Mouse (Mus musculus): ENCODE measurements around the gene Ipo7. TPM values are rescaled to one million over a fixed set of nuclear protein-coding genes. Genes with fewer than 3 reads are reported as not detected.

The Ipo7 gene
- polyA plus RNA-seq, 1 experiment = 16.3 TPM

DNA sequence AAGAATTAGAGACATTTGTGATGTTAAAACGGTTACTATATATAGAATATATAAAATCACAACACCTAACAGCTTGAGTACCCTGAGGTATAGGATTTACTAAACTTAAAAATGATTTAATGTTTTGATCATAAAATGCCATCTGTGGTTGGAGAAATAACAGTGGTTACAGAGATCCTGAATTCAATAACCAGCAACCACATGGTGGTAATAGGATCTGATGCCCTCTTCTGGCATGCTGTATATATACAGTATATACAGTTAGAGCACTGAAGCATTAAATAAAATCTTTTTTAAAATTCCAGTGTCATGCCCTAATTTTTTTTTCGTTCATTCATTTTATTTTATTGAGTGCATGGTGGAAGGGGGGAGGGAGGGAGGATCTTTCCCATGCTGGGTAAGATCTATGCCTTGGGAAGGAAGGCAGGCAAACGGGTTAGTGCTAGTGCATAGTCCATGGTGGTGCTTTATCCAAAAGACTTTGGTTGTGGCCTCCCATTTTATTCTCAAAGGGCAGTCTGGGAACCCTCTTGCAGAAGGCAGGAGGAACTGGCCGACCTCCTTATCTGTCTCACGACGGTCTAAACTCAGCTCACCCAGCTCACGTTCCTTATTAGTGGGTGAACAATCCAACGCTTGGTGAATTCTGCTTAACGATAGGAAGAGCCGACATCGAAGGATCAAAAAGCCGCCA, 41.2 kb downstream of the Ipo7 start:
- Histone ChIP-seq H3K27me3 (ENCODE audit: control insufficient read depth, insufficient read depth, low read length) (no peaks in the 10 kb centered on the region), H3K4me1 (ENCODE audit: control insufficient read depth, insufficient read depth, insufficient read length) (peaks cover 2% of the 10 kb centered on the region; the same call in 1 of the 2 replicates), H3K27ac (ENCODE audit: insufficient read depth, low read length) (no peak overlapping the region), H3K4me3 (ENCODE audit: extremely low read depth, insufficient read depth, insufficient read length) (no peak overlapping the region), H3K36me3 (ENCODE audit: control insufficient read depth, insufficient read depth, low read length) (peaks cover 5% of the 10 kb centered on the region)
- TF ChIP-seq CTCF (IDR thresholded peaks at IDR 0.05; ENCODE audit: extremely low read depth, insufficient read depth, insufficient read length, insufficient replicate concordance) = no peak
- TF ChIP-seq POLR2A (IDR thresholded peaks at IDR 0.05; ENCODE audit: low read depth, low read length) = no peak
- DNase-seq (ENCODE audit: low read depth in 1 of 2, low spot score in 2 of 2) = peak; percentile 8 to 25
- WGBS = 87% methylated on average over 12 of the region's 12 CpGs

DNA sequence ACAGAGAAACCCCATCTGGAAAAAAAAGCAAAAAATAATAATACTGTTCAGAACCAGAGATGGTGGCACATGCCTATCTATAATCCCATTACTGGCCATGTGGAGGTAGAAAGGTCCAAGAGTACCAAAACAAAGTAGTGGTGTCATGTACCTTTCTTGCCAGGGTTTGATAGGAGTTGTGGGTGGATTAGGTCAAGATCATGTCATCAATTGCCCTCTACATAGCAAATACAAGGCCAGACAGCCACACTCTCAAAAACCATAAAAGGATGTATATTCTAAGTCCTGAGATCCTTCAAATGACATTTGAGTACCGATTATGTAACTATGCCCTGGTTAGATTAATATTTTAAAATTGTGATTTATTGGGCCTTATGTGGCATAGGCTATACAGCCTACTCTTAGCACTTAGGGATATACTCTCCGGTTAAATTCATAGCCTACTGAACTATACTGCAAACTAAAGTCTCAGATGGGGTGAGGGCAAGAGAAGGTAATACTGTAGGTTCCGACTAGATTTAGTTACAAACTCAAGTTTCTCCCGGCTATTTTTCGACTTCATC, 42.1 kb downstream of the Ipo7 start:
- TF ChIP-seq POLR2A (IDR thresholded peaks at IDR 0.05; ENCODE audit: low read depth, low read length) (no peak), CTCF (IDR thresholded peaks at IDR 0.05; ENCODE audit: extremely low read depth, insufficient read depth, insufficient read length, insufficient replicate concordance) (no peak)
- DNase-seq (ENCODE audit: low read depth in 1 of 2, low spot score in 2 of 2) = no peak
- WGBS = 12% methylated on average over 5 of the region's 5 CpGs
- H3K27ac ChIP-seq (ENCODE audit: insufficient read depth, low read length) = peak overlapping the region; percentile 99; the same call in 1 of the 2 replicates
- peaks cover 3% of the 10 kb centered on the region for H3K36me3 ChIP-seq (ENCODE audit: control insufficient read depth, insufficient read depth, low read length)
- H3K27me3 ChIP-seq (ENCODE audit: control insufficient read depth, insufficient read depth, low read length) = no peaks in the 10 kb centered on the region
- H3K4me1 ChIP-seq (ENCODE audit: control insufficient read depth, insufficient read depth, insufficient read length) = peaks cover 2% of the 10 kb centered on the region; the same call in 1 of the 2 replicates
- H3K4me3 ChIP-seq (ENCODE audit: extremely low read depth, insufficient read depth, insufficient read length) = peak overlapping the region; percentile 88

DNA sequence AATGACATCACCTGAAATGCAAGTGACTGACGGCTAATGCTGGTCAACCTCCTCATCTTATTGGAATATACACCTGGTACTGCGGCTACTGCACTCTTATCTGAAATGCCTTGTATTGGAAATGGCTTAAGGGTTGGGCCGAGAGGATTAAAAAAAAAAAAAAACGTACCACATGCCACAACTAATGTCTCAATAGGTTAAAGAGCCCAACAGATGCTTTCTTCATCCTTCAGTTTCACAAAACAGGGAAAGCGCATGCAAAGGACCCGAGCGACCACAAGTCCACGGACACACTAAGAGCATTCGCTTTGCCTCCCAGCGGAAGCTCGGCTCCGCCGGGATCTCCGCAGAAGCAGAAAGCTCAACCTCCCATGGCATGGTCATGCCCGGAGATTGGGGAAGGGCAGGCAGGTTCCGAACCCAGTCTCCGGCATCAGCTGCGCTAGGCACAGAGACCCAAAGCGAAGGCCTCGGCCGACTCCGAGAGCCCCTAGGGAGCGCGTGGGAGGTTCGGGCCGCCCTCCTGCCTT, 42.7 kb downstream of the Ipo7 start:
- peak overlapping the region; percentile 88 for H3K4me3 ChIP-seq (ENCODE audit: extremely low read depth, insufficient read depth, insufficient read length)
- H3K27me3 ChIP-seq (ENCODE audit: control insufficient read depth, insufficient read depth, low read length) = no peaks in the 10 kb centered on the region
- under 1% methylated on average over 26 of the region's 26 CpGs for WGBS
- H3K27ac ChIP-seq (ENCODE audit: insufficient read depth, low read length) = peak overlapping the region; percentile 99
- DNase-seq (ENCODE audit: low read depth in 1 of 2, low spot score in 2 of 2) = no peak
- peaks cover 2% of the 10 kb centered on the region; the same call in 1 of the 2 replicates for H3K4me1 ChIP-seq (ENCODE audit: control insufficient read depth, insufficient read depth, insufficient read length)
- peaks cover 2% of the 10 kb centered on the region for H3K36me3 ChIP-seq (ENCODE audit: control insufficient read depth, insufficient read depth, low read length)
- TF ChIP-seq CTCF (IDR thresholded peaks at IDR 0.05; ENCODE audit: extremely low read depth, insufficient read depth, insufficient read length, insufficient replicate concordance) (no peak), POLR2A (IDR thresholded peaks at IDR 0.05; ENCODE audit: low read depth, low read length) (no peak)

DNA sequence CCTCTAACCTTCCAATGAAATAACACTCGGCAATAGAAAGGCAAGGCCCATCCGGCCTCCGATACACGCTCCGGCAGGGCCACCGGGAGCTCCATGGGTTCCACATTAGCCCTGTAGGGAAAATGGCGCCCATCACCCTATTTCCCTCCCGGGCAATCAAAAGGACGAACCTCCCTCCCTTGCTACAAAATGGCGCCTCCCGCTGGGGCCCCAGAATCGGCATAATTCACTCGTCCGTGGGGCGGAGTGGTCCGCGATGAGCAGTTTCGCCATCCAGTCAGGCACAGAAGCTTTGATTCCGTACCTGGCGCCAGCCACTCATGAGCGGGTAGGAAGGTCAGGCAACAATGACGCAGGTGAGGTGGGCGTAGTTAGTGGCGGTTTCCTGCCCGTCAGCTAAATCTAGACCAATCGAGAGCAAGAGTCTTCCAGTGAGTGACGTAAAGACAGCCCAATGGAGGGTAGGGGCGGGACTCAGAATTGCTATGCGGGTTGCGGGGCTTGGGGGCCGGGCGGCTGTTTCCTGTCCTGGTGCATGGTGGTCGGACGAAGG, 43.2 kb downstream of the Ipo7 start, which contains the start of gene Zfp143:
TSS of gene Zfp143 (plus strand) at position 19 of the 553 bp plus-strand sequence.
- WGBS = under 1% methylated on average over 34 of the region's 34 CpGs
- Histone ChIP-seq H3K36me3 (ENCODE audit: control insufficient read depth, insufficient read depth, low read length) (no peaks in the 10 kb centered on the region; the same call in 1 of the 2 replicates), H3K27ac (ENCODE audit: insufficient read depth, low read length) (peak within 1 kb of the TSS; percentile 99), H3K4me1 (ENCODE audit: control insufficient read depth, insufficient read depth, insufficient read length) (peaks cover 2% of the 10 kb centered on the region; the same call in 1 of the 2 replicates), H3K27me3 (ENCODE audit: control insufficient read depth, insufficient read depth, low read length) (no peaks in the 10 kb centered on the region), H3K4me3 (ENCODE audit: extremely low read depth, insufficient read depth, insufficient read length) (peak within 1 kb of the TSS; percentile 88)
- DNase-seq (ENCODE audit: low read depth in 1 of 2, low spot score in 2 of 2) = peak; percentile 100
- TF ChIP-seq POLR2A (IDR thresholded peaks at IDR 0.05; ENCODE audit: low read depth, low read length) (peak; percentile 79), CTCF (IDR thresholded peaks at IDR 0.05; ENCODE audit: extremely low read depth, insufficient read depth, insufficient read length, insufficient replicate concordance) (no peak)

DNA sequence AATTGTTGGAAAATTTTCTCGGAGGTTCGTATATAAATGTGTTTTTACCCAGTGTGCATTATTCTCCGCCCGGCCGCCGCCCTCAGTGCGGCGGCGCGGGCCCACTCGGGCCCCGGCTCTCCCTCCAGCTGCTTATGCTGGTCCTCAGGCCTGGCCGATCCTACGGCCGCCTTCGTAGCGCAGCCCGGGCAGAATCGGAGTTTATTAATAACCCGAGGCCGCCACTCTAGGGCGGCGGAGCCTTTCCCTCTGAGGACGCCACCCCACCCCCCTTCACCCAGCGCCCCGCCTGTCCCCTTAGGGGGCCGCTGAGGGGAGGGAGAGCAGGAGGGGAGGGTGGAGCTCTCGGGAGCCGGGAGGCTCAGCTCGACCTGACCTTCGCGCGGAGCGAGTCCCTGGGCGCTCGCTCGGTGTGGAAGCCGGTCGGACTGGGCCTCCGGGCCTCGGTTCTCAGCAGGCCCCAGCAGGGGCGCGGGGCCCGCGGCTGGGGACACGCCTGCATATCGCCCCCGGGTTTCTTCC, 43.7 kb downstream of the Ipo7 start:
- Histone ChIP-seq H3K4me3 (ENCODE audit: extremely low read depth, insufficient read depth, insufficient read length) (peak overlapping the region; percentile 71), H3K4me1 (ENCODE audit: control insufficient read depth, insufficient read depth, insufficient read length) (peaks cover 2% of the 10 kb centered on the region; the same call in 1 of the 2 replicates), H3K36me3 (ENCODE audit: control insufficient read depth, insufficient read depth, low read length) (no peaks in the 10 kb centered on the region; the same call in 1 of the 2 replicates), H3K27me3 (ENCODE audit: control insufficient read depth, insufficient read depth, low read length) (no peaks in the 10 kb centered on the region), H3K27ac (ENCODE audit: insufficient read depth, low read length) (peak overlapping the region; percentile 96)
- DNase-seq (ENCODE audit: low read depth in 1 of 2, low spot score in 2 of 2) = peak in 1 of 2 experiments; percentile 75
- TF ChIP-seq CTCF (IDR thresholded peaks at IDR 0.05; ENCODE audit: extremely low read depth, insufficient read depth, insufficient read length, insufficient replicate concordance) (no peak), POLR2A (IDR thresholded peaks at IDR 0.05; ENCODE audit: low read depth, low read length) (peak; percentile 76)
- under 1% methylated on average over 48 of the region's 48 CpGs for WGBS

DNA sequence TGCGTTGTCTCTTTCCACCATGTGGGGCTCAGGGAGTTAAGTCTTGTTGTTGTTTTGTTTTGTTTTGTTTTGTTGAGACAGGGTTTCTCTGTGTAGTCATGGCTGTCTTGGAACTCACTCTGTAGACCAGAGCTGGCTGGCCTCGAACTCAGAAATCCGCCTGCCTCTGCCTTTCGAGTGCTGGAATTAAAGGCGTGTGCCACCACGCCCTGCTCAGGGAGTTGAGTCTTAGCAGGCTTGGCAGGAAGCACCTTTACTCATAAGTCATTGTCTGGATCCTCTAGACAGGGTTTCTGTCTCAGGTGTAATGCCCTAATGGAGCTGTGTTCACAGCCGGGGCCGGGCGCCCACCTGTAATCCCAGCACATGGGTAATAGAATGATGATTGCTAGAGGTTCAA, 45.7 kb downstream of the Ipo7 start:
- Histone ChIP-seq H3K27ac (ENCODE audit: insufficient read depth, low read length) (no peak overlapping the region), H3K4me1 (ENCODE audit: control insufficient read depth, insufficient read depth, insufficient read length) (peaks cover 2% of the 10 kb centered on the region; the same call in 1 of the 2 replicates), H3K27me3 (ENCODE audit: control insufficient read depth, insufficient read depth, low read length) (no peaks in the 10 kb centered on the region), H3K4me3 (ENCODE audit: extremely low read depth, insufficient read depth, insufficient read length) (no peak overlapping the region), H3K36me3 (ENCODE audit: control insufficient read depth, insufficient read depth, low read length) (no peaks in the 10 kb centered on the region)
- WGBS = 96% methylated on average over 9 of the region's 9 CpGs
- no peak for TF ChIP-seq CTCF (IDR thresholded peaks at IDR 0.05; ENCODE audit: extremely low read depth, insufficient read depth, insufficient read length, insufficient replicate concordance)
- TF ChIP-seq POLR2A (IDR thresholded peaks at IDR 0.05; ENCODE audit: low read depth, low read length) = no peak
- DNase-seq (ENCODE audit: low read depth in 1 of 2, low spot score in 2 of 2) = no peak
